Mouse (Mus musculus): ENCODE measurements around the gene Rcn2.
"Not testable (repeated sequence)": the region's sequence is repeated elsewhere in the genome, so short reads cannot be mapped to it uniquely, and the experiment has no call there.

The Rcn2 gene

DNA sequence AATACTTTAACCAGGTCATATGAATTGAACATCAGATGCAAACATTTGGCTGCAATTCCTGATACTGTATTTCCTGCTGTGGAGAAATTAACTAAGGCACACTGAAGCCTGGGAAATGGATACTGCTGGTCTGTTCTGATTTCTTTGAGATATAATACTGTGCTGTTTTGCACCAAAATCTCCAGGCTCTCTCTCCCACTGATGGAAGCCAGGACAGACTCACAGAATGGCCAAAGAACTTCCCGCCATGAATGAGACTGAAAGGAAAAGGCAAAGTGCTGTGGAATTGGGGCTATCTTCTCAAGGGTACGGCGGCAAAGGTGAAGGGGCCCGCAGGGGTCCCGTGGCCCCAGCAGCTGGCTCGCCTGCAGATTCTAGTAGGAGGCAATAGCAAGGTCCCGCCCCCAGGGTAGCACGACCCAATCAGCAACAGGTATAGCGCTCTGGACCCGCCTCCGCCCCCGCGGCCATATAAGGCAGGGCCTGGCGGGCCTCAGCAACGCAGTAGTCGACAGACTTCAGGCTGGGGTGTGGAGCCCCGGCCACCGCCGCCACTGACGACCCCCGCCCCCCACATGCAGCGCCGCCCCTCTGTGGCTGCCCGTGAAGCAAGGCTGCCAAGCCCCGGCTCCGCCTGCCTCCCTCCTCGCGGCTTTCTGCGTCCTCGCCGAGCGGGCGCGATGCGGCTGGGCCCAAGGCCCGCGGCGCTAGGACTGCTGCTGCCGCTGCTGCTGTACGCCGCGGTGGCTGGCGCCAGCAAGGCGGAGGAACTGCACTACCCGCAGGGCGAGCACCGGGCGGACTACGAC lies at the start of gene Rcn2:
Gene Rcn2 (plus strand): TSS at position 474 of the 809 bp plus-strand sequence.
- DNase-seq (ENCODE audit: low spot score in 2 of 2) = peak; percentile 97

DNA sequence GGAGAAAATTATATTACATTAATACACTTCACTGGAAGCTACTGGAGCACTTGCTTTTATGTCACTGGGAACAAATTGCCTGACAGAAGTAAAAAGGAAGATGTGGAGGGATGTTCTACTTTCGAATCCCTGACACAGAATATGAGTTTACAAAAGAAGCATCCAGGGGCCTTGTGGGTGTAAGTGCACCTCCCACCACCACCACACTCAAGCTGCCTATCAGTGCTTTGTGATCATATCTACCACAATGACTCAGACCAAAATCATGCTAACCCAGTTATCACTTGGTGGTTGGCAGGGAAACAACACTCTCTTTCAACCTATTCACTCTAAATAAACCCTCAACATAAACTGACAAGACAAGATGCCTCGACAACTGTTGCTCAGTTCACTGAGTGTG lies 37.0 kb upstream of the Rcn2 start:
- DNase-seq (ENCODE audit: low spot score in 2 of 2) = not testable (repeated sequence)

DNA sequence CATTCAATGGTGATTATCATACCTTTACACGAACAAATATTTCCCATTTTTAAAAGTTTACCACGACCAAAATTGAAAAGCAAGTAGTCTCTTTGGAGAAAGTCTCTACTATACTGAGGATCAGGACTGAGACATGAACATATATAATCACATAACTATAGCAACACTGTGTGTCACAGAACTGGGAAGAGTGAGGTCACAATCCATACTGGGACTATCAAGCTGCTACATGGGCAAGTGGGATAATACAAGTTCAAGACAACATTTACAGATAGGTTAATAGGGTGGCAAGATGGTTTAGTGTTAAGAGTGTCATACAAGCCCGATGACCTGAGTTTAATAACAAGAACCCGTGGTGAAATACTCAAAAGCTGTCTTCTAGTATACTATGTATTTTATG lies 31.2 kb upstream of the Rcn2 start, which contains the start of gene 4930563M21Rik:
Gene 4930563M21Rik (minus strand): TSS at position 101 of the 400 bp plus-strand sequence.
- DNase-seq (ENCODE audit: low spot score in 2 of 2) = no peak

DNA sequence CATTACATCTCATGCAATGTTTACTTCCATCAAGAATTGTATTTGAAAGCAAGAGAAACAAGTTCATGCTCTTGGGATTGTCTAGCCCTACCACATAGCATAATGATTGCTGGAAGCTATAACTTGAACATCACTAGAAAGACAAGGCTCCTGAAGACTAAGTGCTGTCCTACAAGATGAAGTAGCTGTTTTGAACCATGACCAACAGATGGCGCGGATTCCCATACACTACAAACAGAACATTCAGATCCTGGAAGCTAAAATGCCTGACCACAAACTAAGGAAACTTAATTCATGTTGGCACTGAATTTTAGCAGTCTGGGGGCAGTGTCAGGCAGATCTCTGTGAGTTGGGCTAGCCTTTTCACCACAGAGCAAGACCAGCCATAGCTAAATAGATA lies 16.9 kb upstream of the Rcn2 start:
- no peak for DNase-seq (ENCODE audit: low spot score in 2 of 2)

DNA sequence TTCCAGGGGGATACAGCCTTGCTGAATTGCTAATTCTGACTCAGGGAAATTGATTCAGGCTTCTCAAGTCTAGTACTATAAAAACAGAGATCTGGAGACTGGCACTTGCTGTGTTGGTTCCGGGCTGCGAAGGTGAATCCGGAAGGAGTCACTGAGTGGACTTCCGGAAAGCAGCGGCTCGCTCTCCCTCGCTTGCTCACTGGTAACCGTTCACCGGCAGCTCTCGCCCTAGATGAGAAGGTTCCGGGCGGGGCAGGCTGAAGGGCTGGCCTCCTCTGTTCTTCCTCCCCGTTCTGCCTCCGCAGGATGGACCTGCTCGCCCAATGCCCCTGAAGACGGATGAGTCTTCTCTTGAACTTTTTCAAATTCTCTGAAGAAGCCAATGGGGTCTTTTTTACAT lies 14.4 kb upstream of the Rcn2 start:
- no peak for DNase-seq (ENCODE audit: low spot score in 2 of 2)

DNA sequence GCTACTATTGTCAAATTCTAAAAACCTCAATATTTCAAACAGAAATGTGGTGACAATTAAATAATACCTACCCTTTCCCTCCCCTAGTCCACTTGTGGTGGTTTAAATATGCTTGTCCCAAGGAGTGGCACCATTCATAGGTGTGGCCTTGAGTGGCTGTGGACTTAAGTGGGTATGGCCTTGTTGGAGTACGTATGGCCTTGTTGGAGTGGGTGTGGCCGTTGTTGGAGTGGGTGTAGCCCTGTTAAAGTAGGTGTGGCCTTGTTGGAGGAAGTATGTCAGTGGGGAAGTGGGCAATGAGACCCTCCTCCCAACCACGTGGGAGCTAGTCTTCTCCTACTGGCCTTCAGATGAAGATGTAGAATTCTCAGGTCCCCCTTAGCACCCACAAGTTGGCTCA lies 9.4 kb upstream of the Rcn2 start:
- no peak for DNase-seq (ENCODE audit: low spot score in 2 of 2)

DNA sequence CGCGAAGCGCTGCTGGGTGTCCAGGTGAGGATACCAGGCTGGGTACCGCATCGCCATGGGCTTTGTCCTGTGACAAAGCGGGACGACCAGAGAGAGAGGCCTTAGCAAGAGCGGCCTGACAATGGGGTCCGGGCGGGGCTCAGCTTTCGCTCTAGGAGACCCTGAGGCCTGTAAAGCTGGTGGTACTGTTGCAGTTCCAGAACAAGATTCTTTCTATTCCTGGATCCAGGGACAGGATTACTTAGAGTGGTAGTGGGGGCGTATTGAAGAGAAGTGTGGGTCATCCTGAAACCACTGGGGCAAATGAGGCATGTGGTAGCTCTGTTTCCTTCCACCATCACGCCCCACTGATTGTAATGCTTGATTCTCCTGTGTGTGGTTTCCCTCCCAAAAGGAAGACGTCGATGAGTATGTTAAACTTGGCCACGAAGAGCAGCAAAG lies 556 bp downstream of the Rcn2 start:
- no peak for DNase-seq (ENCODE audit: low spot score in 2 of 2)

DNA sequence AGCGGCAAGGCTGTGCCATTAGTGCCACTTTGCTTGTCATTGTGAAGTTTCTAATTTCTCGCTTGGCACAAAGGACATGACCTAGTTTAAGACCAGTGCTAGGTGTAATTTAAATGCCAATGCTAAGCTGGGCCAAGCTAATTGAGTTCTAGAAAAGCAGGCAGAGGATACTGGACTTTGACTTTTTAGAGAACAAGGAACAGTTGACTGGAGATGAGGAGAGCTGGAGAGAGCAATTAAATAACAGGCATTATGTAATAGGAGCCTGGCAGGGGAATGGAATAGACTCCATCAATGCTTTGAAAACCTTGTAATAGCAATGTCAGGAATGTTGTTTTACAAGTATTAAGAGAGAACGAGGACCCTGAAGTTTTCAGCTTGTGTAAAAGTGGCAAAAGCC lies 12.2 kb downstream of the Rcn2 start:
- DNase-seq (ENCODE audit: low spot score in 2 of 2) = no peak

DNA sequence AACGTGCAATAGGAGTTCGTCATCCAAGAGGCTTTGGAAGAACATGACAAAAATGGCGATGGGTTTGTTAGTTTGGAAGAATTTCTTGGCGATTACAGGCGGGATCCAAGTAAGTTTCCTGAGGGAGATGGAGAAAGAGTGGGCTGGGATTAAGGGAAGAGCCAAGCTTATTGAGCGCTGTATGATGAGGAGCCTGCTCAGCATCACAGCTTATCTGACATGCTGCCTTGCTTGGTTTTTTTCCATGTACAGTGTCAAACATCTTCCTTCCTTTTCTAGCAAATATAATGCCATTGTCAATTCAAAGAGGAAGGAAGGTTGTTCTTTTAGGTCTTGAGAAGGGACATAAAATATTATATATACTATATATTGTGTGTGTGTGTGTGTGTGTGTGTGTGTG lies 14.5 kb downstream of the Rcn2 start:
- no peak for DNase-seq (ENCODE audit: low spot score in 2 of 2)

DNA sequence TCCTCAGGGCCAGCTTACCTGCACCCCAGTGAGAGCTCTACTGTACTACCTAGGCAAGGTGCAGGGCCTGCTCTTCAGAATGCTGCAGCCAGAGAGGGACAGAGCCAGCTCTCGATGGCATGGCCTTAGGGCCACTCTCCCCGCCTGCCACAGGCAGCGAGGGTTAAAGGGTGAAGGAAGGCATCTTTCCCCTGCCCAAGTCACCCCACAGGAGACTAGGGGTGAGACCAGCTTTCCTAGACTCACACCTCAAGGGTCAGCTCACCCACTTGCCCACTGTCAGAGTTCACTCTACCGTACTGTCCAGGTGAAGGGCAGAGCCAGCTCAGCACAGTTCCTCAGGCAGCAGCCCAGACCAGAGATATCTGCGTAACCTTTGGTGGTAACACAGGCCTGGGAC lies 20.7 kb downstream of the Rcn2 start:
- DNase-seq (ENCODE audit: low spot score in 2 of 2) = no peak

DNA sequence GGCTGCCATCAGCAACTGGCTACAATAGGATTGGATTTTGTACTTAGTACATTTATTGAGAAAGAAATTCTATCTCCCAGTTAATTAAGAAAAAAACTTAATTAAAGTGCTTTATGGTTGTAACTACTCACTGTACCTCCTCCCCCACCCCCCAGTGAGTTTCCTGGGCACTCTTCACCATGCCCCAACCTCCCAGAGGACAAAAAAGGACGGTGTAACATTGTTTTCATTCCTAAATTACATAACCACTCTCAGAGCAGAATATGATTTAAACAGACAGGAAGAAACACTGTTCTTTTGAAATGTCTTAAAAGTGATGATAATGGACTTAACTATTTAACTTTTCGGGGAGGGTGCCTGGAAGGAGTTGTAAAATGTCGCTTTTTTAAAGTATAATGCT lies 23.4 kb downstream of the Rcn2 start:
- no peak for DNase-seq (ENCODE audit: low spot score in 2 of 2)

DNA sequence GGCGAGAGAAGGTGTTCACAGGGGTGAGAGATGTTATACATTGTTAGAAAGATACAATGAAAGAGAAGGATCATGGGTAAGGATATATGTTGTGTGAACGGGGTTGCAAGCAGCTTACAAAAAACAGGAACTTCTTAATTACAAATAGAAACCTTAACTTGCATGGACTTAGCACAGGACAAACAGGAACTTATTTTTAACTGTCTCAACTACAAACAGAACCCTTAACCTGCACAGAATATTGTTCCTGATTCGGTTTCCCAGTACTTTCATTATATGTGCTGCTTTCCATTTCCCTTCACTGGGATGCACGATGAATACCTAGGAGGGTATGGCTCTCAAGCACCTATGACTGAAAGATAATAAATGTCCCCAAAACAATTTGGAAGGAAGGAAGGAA lies 26.3 kb downstream of the Rcn2 start:
- DNase-seq (ENCODE audit: low spot score in 2 of 2) = no peak

DNA sequence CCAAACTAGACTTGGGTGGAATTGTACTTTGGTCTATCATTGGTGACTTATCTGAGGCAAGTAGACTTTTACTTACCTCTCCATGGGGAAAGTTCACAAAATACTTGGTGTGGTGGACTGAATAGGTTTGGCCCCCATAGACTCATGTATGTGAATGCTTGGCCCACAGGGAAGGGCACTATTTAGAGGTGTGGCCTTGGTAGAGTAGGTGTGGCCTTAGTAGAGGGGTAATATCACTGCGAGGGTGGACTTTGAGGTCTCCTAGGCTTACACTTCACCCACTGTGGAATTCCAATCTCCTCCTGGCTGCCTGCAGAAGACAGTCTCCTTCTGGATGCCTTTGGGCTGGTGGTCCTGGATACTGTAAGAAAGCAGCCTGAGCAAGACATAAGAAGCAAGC lies 27.0 kb downstream of the Rcn2 start:
- no peak for DNase-seq (ENCODE audit: low spot score in 2 of 2)

DNA sequence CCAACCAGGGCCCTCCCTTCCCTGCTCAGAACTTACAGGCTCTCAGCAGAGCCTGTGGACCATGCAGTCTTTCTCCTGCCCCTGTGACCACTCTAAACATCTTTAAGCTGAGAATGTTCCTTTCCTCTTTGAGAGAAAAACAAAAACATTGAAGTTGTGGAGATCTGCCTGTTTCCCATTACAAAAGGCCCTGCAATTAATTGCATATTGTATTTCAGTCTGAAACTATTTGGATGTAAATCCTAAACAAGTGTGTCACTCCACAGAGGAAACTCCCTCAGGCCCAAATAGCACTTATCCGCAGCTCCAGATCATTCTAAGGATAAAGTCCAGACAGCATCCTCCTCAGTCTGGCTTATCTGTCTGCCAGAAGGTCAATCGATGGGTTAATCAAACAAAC lies 31.2 kb downstream of the Rcn2 start:
- DNase-seq (ENCODE audit: low spot score in 2 of 2) = no peak

DNA sequence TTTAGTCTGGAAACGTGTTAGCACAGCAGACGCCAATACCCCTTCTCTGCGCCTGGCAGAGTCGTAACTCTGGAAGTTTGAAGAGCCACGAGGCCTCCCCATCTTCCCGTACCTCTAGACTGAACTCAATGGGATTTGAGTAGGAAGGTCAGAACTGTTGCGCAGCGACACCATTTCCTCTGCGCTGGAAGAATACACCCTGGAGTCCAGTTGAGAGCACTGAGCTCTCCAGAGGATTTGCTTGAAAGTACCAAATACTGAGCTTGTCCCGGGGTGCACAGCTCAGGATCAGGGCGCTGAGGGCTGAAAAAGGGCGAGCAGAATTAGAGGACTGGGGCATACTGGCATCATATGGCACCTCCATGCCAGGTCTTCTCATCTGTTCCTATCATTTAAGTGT lies 33.2 kb downstream of the Rcn2 start:
- no peak for DNase-seq (ENCODE audit: low spot score in 2 of 2)

DNA sequence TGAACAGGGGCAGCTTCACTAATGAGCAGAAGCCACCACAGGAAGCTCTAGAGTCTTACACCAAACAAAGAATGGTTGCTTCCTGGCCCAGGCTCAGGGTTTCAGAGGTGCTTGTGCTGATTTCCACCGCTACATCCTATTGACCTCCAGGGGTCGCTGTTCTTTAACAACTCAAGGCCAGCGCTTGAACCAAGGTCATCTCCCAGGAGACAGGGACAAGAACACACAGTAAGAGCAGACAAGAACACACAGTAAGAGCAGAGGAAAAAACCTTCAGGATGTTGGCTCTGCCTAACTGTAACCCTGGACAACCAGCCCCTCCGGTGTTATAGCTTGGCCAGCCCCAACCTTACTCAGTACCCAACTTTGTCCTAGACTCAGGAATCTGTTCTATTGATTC lies 33.6 kb downstream of the Rcn2 start:
- DNase-seq (ENCODE audit: low spot score in 2 of 2) = peak; percentile 78 to 82

DNA sequence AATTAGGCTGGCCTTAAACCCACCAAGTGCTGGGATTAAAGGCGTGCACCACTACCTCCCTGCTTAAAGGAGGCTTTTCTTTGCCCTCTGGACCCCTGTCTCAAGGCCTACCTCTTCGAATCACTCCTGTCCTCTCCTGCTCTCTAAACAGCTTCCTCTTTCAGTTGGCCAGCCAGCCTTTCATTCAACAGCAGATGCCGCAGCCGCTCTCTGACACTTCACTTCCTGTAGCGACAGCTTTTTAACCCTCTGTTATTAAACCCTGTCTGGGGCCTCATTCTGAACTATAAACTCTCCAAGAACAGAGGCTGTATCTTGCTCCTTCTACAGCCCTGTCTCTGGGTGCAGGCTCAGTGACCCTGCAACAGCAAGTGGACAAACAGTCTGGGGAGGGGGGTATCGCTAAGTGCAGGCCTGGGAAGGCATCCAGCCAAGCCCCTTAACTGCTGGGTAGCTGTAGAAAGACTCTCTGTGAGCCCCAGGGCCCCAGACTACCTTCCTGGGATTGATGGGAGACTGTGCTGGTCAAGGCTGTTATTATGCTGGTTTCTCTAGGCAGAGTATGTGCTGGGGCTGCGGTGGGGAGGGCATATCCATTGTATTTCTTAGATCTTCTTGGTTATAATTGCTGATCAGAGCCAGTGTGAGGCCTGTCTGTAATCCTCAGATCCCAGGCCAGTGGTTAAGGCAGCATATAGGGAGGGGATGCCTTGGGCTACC lies 34.4 kb downstream of the Rcn2 start:
- peak in 1 of 2 experiments; percentile 49 for DNase-seq (ENCODE audit: low spot score in 2 of 2)

DNA sequence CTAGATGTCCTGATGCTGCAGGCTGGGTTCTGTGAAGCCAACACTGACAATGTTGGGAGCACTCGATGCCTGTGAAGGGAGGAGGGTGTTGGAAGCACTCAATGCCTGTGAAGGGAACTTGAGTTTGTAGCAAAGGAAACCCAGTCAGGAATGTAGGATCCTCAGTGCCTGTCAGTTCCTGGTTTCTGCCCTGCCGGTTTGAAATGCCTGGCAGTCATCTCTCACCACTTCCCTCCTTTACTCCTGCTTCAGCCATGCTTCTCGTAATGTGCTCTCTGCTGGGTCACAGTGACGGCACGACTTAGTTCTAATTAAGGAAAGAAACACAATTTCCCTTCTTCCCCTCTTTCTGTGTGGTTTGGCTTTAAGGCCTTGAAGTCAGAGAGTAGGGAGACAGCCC lies 37.9 kb downstream of the Rcn2 start:
- DNase-seq (ENCODE audit: low spot score in 2 of 2) = no peak

DNA sequence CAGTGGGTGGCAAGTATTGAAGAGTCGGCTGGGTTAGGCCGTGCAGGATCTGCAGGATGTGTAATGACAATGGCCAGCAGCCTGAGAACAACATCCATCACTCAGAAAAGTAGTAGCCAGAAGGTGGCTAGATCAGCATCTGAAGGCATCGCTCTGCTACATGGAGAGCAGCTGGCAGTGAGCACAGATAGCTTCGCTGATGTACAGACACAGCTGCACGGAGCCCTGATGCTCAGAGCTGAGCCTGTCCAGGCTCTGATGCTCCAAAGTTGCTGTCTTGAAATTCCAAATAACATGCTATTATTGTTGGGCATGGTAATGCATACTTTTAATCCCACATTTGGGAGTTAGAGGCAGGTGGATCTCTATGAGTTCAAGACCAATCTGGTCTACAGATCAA lies 44.9 kb downstream of the Rcn2 start:
- no peak for DNase-seq (ENCODE audit: low spot score in 2 of 2)

DNA sequence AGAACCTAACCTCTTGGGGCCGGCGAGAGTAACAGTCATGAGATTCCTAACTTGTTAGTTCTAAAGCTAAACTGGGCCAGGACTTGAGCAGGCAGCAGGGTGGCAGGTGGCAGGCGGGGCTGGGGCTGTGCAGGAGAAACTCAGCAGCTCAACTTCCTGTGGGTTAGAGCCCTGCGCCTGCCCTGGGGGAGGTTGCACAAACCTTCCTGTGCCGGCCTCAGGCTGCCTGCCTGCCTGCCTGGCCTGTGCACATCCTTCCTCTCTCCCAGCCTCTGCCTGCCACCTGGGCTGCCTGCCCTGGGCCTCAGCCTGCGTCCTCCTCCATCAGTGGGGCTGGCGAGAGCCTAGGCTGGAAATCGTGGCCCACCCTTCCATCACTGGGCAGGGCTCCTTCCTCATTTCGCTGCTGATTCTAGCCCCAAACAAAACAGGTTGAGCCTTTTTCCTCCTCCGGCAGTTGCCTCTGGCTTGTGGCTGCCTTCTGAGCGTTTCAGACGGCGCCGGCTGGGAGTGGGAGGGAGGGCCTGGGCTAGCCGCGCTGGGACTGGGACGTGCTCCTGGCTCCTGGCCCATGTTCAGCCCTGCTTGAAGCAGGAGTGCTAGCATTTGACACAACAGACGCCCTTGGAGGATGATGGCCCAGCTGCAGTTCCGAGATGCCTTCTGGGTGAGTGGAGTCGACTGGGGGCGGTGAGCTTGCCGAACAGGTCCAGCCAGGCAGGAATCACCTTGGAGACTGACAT lies 48.3 kb downstream of the Rcn2 start, which contains the start of gene Pstpip1:
Gene Pstpip1 (plus strand): TSS at position 185 of the 743 bp plus-strand sequence.
- DNase-seq (ENCODE audit: low spot score in 2 of 2) = peak; percentile 79 to 82

DNA sequence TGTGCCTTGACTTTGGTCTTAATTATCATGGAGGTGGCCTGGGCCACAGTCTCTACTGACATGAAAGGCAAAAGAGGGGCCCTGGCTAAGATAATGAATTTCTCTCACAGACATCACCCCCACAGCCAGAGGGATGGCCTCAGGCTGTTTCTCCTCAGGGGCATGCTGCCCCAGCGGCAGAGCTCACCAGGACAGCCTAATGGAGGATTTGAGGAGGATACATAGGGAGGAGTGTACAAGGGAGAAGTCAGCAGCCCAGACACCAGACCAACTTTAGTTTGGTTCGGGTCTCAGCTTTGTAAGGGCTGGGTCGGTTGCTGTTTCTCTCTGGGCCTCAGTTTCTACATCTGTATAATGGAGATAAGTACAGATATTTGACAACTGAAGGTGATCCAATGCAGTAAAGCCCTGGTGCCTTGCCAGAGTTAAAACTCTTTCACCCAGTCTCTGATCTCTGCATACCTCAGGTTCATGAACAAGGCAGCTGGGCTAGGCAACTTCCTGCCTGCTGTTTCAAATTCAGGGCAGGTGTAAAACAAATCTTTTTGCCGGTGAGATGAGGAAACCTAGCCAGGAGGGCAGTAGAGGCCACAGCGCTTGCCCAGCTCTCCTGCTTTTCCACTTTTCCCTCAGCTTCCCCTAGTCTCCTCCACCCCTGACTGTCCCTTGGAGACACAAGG lies 49.0 kb downstream of the Rcn2 start:
- DNase-seq (ENCODE audit: low spot score in 2 of 2) = no peak

DNA sequence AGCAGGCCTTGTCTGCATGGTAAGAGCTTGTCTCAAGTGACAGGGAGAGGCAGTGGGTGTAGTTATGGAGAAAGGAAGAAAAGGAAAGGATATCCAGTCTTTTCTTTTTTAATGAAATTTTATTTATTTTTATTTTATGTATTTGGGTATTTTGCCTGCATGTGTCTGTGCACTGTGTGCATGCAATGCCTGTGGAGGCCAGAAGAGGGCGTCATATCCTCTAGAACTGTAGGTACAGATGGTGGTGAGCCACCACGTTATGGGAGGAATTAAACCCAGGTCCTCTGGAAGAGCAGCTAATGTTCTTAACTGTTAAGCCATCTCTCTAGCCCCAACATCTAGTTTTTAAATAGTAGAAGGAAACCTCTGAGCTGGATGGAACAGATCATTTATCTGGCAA lies 50.5 kb downstream of the Rcn2 start:
- DNase-seq (ENCODE audit: low spot score in 2 of 2) = no peak

All from right cerebral cortex, postnatal 10 days (tissue).